Mouse (Mus musculus) layer of hippocampus, postnatal 36 days (tissue): ENCODE results near the gene Gpcpd1. TPM values are rescaled to one million over a fixed set of nuclear protein-coding genes. Genes with fewer than 3 reads are reported as not detected.

Experiments used
- total RNA-seq, 2 experiments: library from RNA; stranded (reverse); gene quantifications; 2 replicates each; pipeline ENCODE4 v1.2.3; 2021

Gpcpd1 gene
- total RNA-seq, 2 experiments from 2014 or later = 63.8 to 67.2 TPM

Other genes with a start within 250 kb of the Gpcpd1 start
- 1 to 10 TPM; 2.2 to 2.4 TPM for gene Prokr2, start 202.3 kb downstream of the Gpcpd1 start, total RNA-seq
- 10 to 100 TPM in 1 of 2 experiments, 1 to 10 TPM in 1; 9.7 to 11.4 TPM for gene Shld1, start 99.2 kb upstream of the Gpcpd1 start, total RNA-seq
- 100 to 1,000 TPM; 295 to 348 TPM for gene Chgb, start 193.5 kb upstream of the Gpcpd1 start, total RNA-seq
- gene Trmt6, start 228.3 kb upstream of the Gpcpd1 start, total RNA-seq = 10 to 100 TPM; 27.9 to 32.4 TPM
- 1 to 10 TPM; 3.3 to 4.2 TPM for gene Mcm8, start 228.4 kb upstream of the Gpcpd1 start, total RNA-seq